Mouse (Mus musculus) midbrain, embryonic 14.5 days (tissue): ENCODE measurements around the gene Cxcr5. TPM values are rescaled to one million over a fixed set of nuclear protein-coding genes. Genes with fewer than 3 reads are reported as not detected.
"Not testable (repeated sequence)": the region's sequence is repeated elsewhere in the genome, so short reads cannot be mapped to it uniquely, and the experiment has no call there.

ENCODE experiments used
- ATAC-seq: fragments of 200-750 bp; cut with Nextera tagmentation; 2 replicates; pipeline ENCODE4 v1.8.0; 2017; ENCODE audit warnings: moderate number of reproducible peaks, moderate library complexity; ENCODE audit not compliant: low FRiP score, low TSS enrichment
- DNase-seq: peaks from one replicate; pipeline ENCODE4 v3.0.0-alpha.2; 2015
- H3K27ac ChIP-seq: fragments of 300-500 bp; sonication (generic); replicated peaks from 2 replicates; pipeline ENCODE4 v1.5.1; 2014; ENCODE audit warnings: mild to moderate bottlenecking, low read depth, low read length, moderate library complexity
- H3K27me3 ChIP-seq: fragments of 300-500 bp; sonication (generic); 2 replicates; pipeline ENCODE4 v1.6.1; 2014; ENCODE audit warnings: low read length, control low read depth, mixed read lengths; ENCODE audit not compliant: control insufficient read depth, insufficient read depth
- H3K36me3 ChIP-seq: fragments of 300-500 bp; sonication (generic); 2 replicates; pipeline ENCODE4 v1.6.1; 2014; ENCODE audit warnings: low read length, control low read depth; ENCODE audit not compliant: control insufficient read depth, insufficient read depth
- H3K4me1 ChIP-seq: fragments of 300-500 bp; sonication (generic); 2 replicates; pipeline ENCODE4 v1.6.1; 2014; ENCODE audit warnings: mild to moderate bottlenecking, antibody characterized with exemption, low read length, control low read depth; ENCODE audit not compliant: control insufficient read depth, insufficient read depth
- H3K4me2 ChIP-seq: fragments of 300-500 bp; sonication (generic); 2 replicates; pipeline ENCODE4 v1.6.1; 2014; ENCODE audit warnings: mild to moderate bottlenecking, low read length, moderate library complexity
- H3K4me3 ChIP-seq: fragments of 300-500 bp; sonication (generic); replicated peaks from 2 replicates; pipeline ENCODE4 v1.5.1; 2014; ENCODE audit warnings: low read depth, low read length
- H3K9ac ChIP-seq: fragments of 300-500 bp; sonication (generic); replicated peaks from 2 replicates; pipeline ENCODE4 v1.6.1; 2014; ENCODE audit warnings: mild to moderate bottlenecking, low read length, moderate library complexity
- H3K9me3 ChIP-seq: fragments of 300-500 bp; sonication (generic); 2 replicates; pipeline ENCODE4 v1.6.1; 2016; ENCODE audit warnings: low read length, control low read depth, mixed read lengths; ENCODE audit not compliant: control insufficient read depth
- WGBS: fragments of 180-500 bp; shearing (Covaris S2); extraction: QIAGEN DNeasy Blood & Tissue Kit; methylation state at CpG from one replicate; pipeline ENCODE4 v1.1.7; 2014; 5-methylcytosine and 5-hydroxymethylcytosine counted together
- polyA plus RNA-seq: library from polyadenylated mRNA; unstranded; fragments of >200 nt; fragmentation: Nextera tagmentation; extraction: Ambion mirVana; gene quantifications from 2 replicates; pipeline ENCODE4 v1.2.1, GENCODE M21; 2014

The Cxcr5 gene
- polyA plus RNA-seq, 1 experiment from 2014 or later = not detected

DNA sequence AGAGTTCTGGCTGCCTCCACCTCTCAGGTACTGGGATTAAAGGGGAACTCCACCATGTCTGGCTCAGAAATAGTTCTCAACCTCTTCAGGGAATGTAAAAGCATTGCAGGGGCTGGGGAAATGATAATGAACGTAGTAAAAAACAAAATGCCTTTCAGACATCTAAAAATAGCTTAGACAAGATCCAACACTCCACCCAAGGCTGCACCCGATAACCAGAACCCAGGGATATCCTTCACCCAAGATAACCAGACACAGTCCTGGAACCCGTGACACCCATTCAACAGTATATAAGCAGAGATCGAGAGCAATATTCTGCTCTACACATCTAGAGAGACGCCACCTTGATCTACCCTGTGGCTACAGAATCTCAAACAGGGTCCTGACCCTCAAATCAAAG is 18.4 kb upstream of the Cxcr5 start:
- ATAC-seq (no peak), DNase-seq (no peak)
- 91% methylated on average over 5 of the region's 5 CpGs for WGBS
- no peak overlapping the region for H3K4me3 ChIP-seq
- no peaks in the 10 kb centered on the region for H3K4me1 ChIP-seq
- no peak overlapping the region for H3K4me2 ChIP-seq
- no peaks in the 10 kb centered on the region for H3K9me3 ChIP-seq
- no peak overlapping the region for H3K9ac ChIP-seq
- H3K27me3 ChIP-seq = no peaks in the 10 kb centered on the region
- H3K36me3 ChIP-seq = no peaks in the 10 kb centered on the region
- no peak overlapping the region for H3K27ac ChIP-seq

DNA sequence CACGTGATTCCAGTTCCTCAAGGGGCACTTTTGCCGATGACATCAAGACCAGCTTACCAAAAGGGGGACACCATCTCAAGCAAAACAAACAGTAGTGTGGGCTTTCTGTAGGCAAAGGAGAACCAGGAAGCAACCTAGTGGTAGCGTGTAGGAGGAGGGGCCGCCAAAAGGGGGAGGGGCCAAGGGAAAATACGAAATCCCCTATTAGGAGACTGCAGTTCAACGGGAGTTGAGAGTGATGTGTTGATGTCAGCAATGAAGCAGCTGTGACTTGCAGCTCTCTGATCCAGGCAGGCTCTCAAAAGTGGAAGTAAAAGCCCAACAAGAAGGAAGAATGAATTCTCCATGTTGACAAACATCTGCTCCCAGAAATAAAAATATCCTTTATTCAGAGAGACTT is 17.7 kb upstream of the Cxcr5 start:
- Histone ChIP-seq H3K9ac (no peak overlapping the region), H3K4me2 (no peak overlapping the region), H3K27ac (no peak overlapping the region), H3K4me3 (no peak overlapping the region), H3K9me3 (no peaks in the 10 kb centered on the region), H3K36me3 (no peaks in the 10 kb centered on the region), H3K4me1 (no peaks in the 10 kb centered on the region), H3K27me3 (no peaks in the 10 kb centered on the region)
- DNase-seq (no peak), ATAC-seq (no peak)
- 53% methylated on average over 6 of the region's 6 CpGs for WGBS

DNA sequence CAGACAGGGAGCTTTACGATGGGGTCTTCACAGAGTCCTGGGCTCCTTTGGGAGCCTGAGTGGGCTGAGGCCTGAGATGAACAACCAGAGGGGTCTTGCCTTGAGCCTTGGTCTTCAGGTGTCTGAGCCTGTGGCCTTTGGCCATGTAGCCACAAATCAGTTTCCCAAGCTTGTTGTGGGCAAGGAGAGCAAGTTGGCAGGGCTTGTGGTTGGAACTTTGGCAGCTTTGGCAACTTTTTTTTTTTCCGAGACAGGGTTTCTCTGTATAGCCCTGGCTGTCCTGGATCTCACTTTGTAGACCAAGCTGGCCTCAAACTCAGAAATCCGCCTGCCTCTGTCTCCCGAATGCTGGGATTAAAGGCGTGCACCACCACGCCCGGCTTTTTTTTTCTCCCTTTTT is 14.4 kb upstream of the Cxcr5 start:
- WGBS = 89% methylated on average over 7 of the region's 7 CpGs
- DNase-seq, H3K4me2 ChIP-seq, H3K36me3 ChIP-seq, ATAC-seq, H3K9ac ChIP-seq, H3K9me3 ChIP-seq, H3K27ac ChIP-seq, H3K4me3 ChIP-seq, H3K27me3 ChIP-seq, H3K4me1 ChIP-seq: not testable (repeated sequence)

DNA sequence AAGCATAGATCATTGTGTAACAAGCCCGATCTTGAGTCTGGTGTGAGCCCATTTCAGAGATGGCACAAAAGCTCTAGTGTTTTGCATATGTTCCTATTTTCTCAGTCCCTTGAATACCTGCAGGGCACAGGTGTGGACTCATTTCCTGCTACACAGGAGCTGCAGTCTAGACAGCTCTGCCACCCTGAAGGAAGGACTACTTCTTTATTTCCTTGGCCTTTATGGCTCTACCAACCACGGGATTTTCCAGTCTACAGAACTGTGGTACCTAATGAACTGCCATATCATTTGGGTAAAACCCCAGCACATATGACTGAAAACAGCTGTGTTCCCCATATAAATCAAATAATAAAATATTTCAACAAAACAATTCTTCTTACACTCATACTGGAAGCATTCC is 13.4 kb upstream of the Cxcr5 start:
- no peaks in the 10 kb centered on the region for H3K36me3 ChIP-seq
- no peaks in the 10 kb centered on the region for H3K27me3 ChIP-seq
- H3K9me3 ChIP-seq = no peaks in the 10 kb centered on the region
- no peak overlapping the region for H3K4me2 ChIP-seq
- no peak overlapping the region for H3K4me3 ChIP-seq
- H3K9ac ChIP-seq = no peak overlapping the region
- DNase-seq (no peak), ATAC-seq (no peak)
- H3K4me1 ChIP-seq = no peaks in the 10 kb centered on the region
- no peak overlapping the region for H3K27ac ChIP-seq
- 86% methylated on average over 2 of the region's 2 CpGs for WGBS

DNA sequence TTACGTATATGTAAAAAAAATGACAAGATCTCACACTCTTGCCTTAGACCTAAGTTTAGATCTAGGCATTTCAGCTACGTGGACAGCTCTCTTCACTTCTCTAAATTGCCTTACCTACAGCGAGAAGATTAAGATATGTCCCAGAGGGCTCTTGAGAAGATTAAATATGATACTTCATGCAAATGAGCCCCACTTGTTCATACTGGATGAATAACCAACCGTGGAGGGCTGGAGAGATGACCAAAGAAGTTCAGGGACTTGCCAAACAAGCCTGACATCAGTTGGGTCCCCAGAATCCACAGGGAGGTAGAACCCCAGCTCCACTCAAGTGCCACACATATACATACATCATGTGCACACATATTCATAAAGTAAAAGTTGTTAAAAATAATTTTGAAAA is 11.6 kb upstream of the Cxcr5 start:
- Histone ChIP-seq H3K9ac (no peak overlapping the region), H3K4me1 (no peaks in the 10 kb centered on the region), H3K27ac (no peak overlapping the region), H3K27me3 (no peaks in the 10 kb centered on the region), H3K36me3 (no peaks in the 10 kb centered on the region), H3K4me3 (no peak overlapping the region), H3K4me2 (no peak overlapping the region), H3K9me3 (no peaks in the 10 kb centered on the region)
- ATAC-seq (no peak), DNase-seq (no peak)
- WGBS = 79% methylated on average over 4 of the region's 4 CpGs

DNA sequence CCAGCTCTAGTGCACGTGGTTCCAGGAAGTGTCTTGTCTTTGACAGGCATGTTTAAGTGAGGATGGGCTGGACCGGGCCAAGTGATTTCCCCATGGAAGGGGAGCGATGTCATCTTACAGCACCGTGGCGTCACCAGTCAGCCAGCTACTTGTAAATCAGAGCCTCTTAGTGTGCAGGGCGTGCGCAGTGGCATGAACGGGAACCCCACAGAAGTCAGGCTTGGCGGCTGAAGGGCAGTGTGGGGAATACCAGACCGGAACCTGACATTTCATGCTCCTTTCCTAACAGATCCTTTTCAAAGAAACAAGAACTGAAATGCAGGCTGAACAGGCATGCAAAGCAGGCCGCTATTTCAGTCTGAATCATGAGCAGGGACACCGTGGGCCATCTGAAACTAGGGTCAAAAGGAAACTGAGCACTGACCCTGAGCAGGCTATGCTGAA is 9.3 kb upstream of the Cxcr5 start:
- no peaks in the 10 kb centered on the region for H3K36me3 ChIP-seq
- no peaks in the 10 kb centered on the region for H3K27me3 ChIP-seq
- no peak for DNase-seq
- no peak overlapping the region for H3K4me2 ChIP-seq
- H3K4me3 ChIP-seq = no peak overlapping the region
- H3K9me3 ChIP-seq = no peaks in the 10 kb centered on the region
- no peak for ATAC-seq
- no peak overlapping the region for H3K27ac ChIP-seq
- WGBS = 83% methylated on average over 12 of the region's 12 CpGs
- no peaks in the 10 kb centered on the region for H3K4me1 ChIP-seq
- H3K9ac ChIP-seq = no peak overlapping the region

DNA sequence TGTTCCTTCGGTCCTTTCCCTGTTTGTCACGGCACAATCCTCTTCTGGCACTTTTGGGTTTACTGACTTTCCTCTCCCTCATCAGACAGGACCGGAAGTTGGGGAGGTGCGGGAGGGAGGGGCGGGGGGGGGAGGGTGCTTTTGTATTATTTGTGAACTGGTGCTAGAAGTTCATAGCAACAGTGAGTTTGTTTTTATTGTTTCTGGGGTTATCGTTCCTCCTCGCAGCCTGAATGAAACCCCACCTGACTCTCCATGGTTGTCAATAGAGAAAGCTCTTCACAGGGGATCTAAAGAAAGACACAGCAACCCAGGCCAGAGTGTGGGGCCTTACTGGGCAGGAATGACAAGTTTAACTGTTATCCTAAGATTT is 6.4 kb upstream of the Cxcr5 start:
- no peak overlapping the region for H3K4me2 ChIP-seq
- DNase-seq (no peak), ATAC-seq (no peak)
- H3K9ac ChIP-seq = no peak overlapping the region
- 22% methylated on average over 7 of the region's 7 CpGs for WGBS
- H3K27me3 ChIP-seq = no peaks in the 10 kb centered on the region
- H3K9me3 ChIP-seq = no peaks in the 10 kb centered on the region
- H3K4me3 ChIP-seq = no peak overlapping the region
- H3K4me1 ChIP-seq = no peaks in the 10 kb centered on the region
- H3K36me3 ChIP-seq = no peaks in the 10 kb centered on the region
- no peak overlapping the region for H3K27ac ChIP-seq

DNA sequence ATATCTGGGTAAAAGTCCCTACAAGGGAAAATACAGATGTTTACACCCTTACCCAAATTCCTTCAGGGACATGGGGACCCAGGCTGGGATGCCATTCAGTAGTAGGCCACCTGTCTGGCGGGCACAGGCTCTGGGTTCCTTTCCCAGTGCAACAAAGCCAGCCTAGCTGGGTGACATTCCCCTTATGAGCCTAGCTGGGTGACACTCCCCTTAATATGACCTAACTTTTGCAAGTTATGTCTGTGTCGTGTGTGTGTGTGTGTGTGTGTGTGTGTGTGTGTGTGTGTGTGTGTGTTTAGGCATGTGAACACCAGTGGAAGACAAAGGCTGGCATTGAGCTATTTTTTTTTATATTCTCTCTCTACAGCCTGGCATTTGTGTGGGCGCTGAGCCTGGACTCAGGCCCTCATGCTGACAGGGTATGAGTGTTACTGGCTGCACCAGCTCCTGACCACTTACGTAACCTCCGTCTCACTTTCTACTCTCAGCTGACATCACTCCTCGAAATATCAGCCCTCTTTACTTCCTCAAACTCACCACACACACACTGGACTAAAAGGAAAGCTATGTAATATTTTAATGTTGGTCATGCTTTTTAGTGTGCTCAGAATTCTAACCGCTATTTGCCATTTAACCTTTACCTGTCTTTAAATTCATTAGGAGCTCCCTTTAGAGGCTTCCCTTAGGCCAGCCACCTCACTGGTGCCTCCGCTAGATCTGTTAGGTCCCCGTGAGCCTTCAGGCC is 5.8 kb upstream of the Cxcr5 start:
- no peaks in the 10 kb centered on the region for H3K9me3 ChIP-seq
- DNase-seq = no peak

DNA sequence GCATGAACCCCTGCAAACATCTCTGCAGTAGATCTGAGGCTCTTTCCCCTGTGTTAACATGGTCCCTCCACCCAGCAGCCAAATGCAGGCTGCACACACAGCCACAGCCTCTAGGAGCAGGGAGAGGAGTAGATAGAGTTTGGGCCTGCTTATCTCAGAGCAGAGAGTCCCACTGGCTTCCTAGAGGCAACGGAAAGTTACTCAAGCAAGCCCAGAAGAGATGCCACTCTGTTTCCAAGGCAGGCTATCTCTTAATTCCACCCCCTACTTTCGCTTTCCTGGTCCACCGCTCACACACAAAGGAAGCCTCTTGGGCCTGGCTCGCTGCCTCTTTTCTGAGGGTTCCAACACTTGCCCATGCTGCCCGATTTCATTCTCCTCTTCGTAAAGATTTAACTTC is 3.7 kb upstream of the Cxcr5 start:
- peak; percentile 41 for DNase-seq
- WGBS = 5% methylated on average over 6 of the region's 6 CpGs

More for the DNA sequence above, 5.8 kb upstream of the Cxcr5 start:
- 80% methylated on average over 9 of the region's 9 CpGs for WGBS
- H3K27me3 ChIP-seq = no peaks in the 10 kb centered on the region
- no peak overlapping the region for H3K4me2 ChIP-seq
- H3K36me3 ChIP-seq = no peaks in the 10 kb centered on the region
- no peak for ATAC-seq
- H3K27ac ChIP-seq = no peak overlapping the region
- H3K9ac ChIP-seq = no peak overlapping the region
- H3K4me3 ChIP-seq = no peak overlapping the region
- H3K4me1 ChIP-seq = no peaks in the 10 kb centered on the region

More for the DNA sequence above, 3.7 kb upstream of the Cxcr5 start:
- Histone ChIP-seq H3K36me3 (no peaks in the 10 kb centered on the region), H3K4me3 (no peak overlapping the region), H3K4me1 (no peaks in the 10 kb centered on the region), H3K9ac (no peak overlapping the region), H3K27ac (0 out of 2 replicates have a peak overlapping the region, but pooled peaks have one; percentile 37), H3K27me3 (no peaks in the 10 kb centered on the region), H3K4me2 (no peak overlapping the region), H3K9me3 (no peaks in the 10 kb centered on the region)
- ATAC-seq = no peak
